In genomic region chr2:41666296-41666695, GRCm38 (mm10) we compare ENCODE assay signal across 20 mouse cellular contexts.
DNase-seq lines count a peak whose midpoint lies in the region; ATAC-seq lines count a peak whose summit lies in the region.
"Had no signal": no experiment of that assay in that cellular context is flagged by ENCODE, and none has a peak within 500 bp of the region (broad histone marks: within the 10 kb centered on the region; RNA-seq: fewer than 3 reads in every experiment).

No protein-coding gene starts in this region.

- no peaks in the 10 kb centered on the region for H3K27me3 ChIP-seq in midbrain, embryonic 10.5 days (ENCODE audit: low read depth, poor library complexity, severe bottlenecking)
- H3K27me3 ChIP-seq in midbrain, embryonic 11.5 days (ENCODE audit: control insufficient read depth, insufficient read depth, low read length): no peaks in the 10 kb centered on the region
- H3K27me3 ChIP-seq: forebrain, embryonic 13.5 days; hindbrain, embryonic 12.5 days had no signal

- DNase-seq in adrenal gland, adult (ENCODE audit: inconsistent age in 2 of 2, low spot score in 1 of 2): peak; percentile 8 to 57
- DNase-seq in adrenal gland, adult 18-20 months (ENCODE audit: low spot score in 2 of 2): no peak
- no peak for DNase-seq in cerebellum, postnatal 14 days
- no peak for DNase-seq in midbrain, embryonic 10.5 days (ENCODE audit: low spot score)
- DNase-seq in midbrain, embryonic 11.5 days (ENCODE audit: low spot score, missing footprints): no peak
- peak; percentile 17 for DNase-seq in brain, adult 2 months (ENCODE audit: low read depth, low spot score)
- no peak for DNase-seq in frontal cortex, postnatal 25 days (ENCODE audit: low spot score in 2 of 2)
- DNase-seq: B cell, adult 2 months; gastrocnemius, postnatal 10 days; heart, adult 18-20 months; heart, postnatal 10 days; heart, postnatal 4 days had no signal

- no peak overlapping the region for H3K4me3 ChIP-seq in midbrain, embryonic 10.5 days
- H3K4me3 ChIP-seq in midbrain, embryonic 11.5 days (ENCODE audit: low read depth, low read length): no peak overlapping the region
- H3K4me3 ChIP-seq: embryonic facial prominence, embryonic 10.5 days; forebrain, embryonic 13.5 days; heart, embryonic 10.5 days; hindbrain, embryonic 12.5 days had no signal

- H3K36me3 ChIP-seq in midbrain, embryonic 10.5 days: no peaks in the 10 kb centered on the region
- H3K36me3 ChIP-seq in midbrain, embryonic 11.5 days (ENCODE audit: control insufficient read depth, insufficient read depth, low read length): no peaks in the 10 kb centered on the region
- H3K36me3 ChIP-seq: embryonic facial prominence, embryonic 10.5 days; G1E; heart, embryonic 10.5 days; hindbrain, embryonic 12.5 days had no signal

- H3K9ac ChIP-seq in midbrain, embryonic 11.5 days (ENCODE audit: low read length): no peak overlapping the region
- H3K9ac ChIP-seq: forebrain, embryonic 13.5 days; hindbrain, embryonic 12.5 days had no signal

- WGBS in midbrain, embryonic 10.5 days: 91% methylated on average over 2 of the region's 2 CpGs
- 77% methylated on average over 2 of the region's 2 CpGs for WGBS in midbrain, embryonic 11.5 days

- 0 out of 2 replicates have a peak overlapping the region, but pooled peaks have one; percentile 49 for H3K27ac ChIP-seq in midbrain, embryonic 10.5 days (replicated peaks)
- H3K27ac ChIP-seq in midbrain, embryonic 11.5 days (ENCODE audit: low read depth, low read length): no peak overlapping the region
- H3K27ac ChIP-seq: embryonic facial prominence, embryonic 10.5 days; forebrain, embryonic 13.5 days; heart, embryonic 10.5 days; hindbrain, embryonic 12.5 days had no signal

- no peak overlapping the region for H3K4me2 ChIP-seq in midbrain, embryonic 11.5 days
- H3K4me2 ChIP-seq: forebrain, embryonic 13.5 days; hindbrain, embryonic 12.5 days had no signal

- H3K4me1 ChIP-seq in midbrain, embryonic 10.5 days: peaks cover 23% of the 10 kb centered on the region
- H3K4me1 ChIP-seq in midbrain, embryonic 11.5 days (ENCODE audit: control insufficient read depth, insufficient read depth, low read length): peaks cover 12% of the 10 kb centered on the region
- H3K4me1 ChIP-seq: embryonic facial prominence, embryonic 10.5 days; heart, embryonic 10.5 days; hindbrain, embryonic 12.5 days had no signal

- H3K9me3 ChIP-seq in midbrain, embryonic 10.5 days (replicated peaks): no peaks in the 10 kb centered on the region
- no peaks in the 10 kb centered on the region for H3K9me3 ChIP-seq in midbrain, embryonic 11.5 days (ENCODE audit: control insufficient read depth, low read length)
- H3K9me3 ChIP-seq: embryonic facial prominence, embryonic 10.5 days; forebrain, embryonic 13.5 days; G1E; heart, embryonic 10.5 days; hindbrain, embryonic 12.5 days had no signal

- peak; percentile 26; the same call in 1 of the 2 replicates for ATAC-seq in cerebellum, adult (ENCODE audit: insufficient number of reproducible peaks, low FRiP score, low TSS enrichment)
- ATAC-seq in midbrain, embryonic 11.5 days (ENCODE audit: low FRiP score): no peak
- ATAC-seq: CD4-positive, CD25-positive, alpha-beta regulatory T cell, adult 4 months; forebrain, embryonic 13.5 days; intestine, postnatal 0 days had no signal

Comparison
In these comparisons a context has a peak if more than half of its experiments do, and no peak if none do; other contexts are left out.
1. DNase-seq: peak in adrenal gland, adult (2 of 2) and brain, adult 2 months (single experiment); none in adrenal gland, adult 18-20 months (0 of 2), cerebellum, postnatal 14 days (0 of 2), midbrain, embryonic 10.5 days (single experiment), midbrain, embryonic 11.5 days (single experiment) and frontal cortex, postnatal 25 days (0 of 2).